Mouse (Mus musculus) hindbrain, embryonic 13.5 days (tissue): ENCODE measurements around the gene Cactin. TPM values are rescaled to one million over a fixed set of nuclear protein-coding genes. Genes with fewer than 3 reads are reported as not detected.
A peak's percentile ranks its signal among the peaks of the same experiment; 100 is the strongest.

Experiments
- ATAC-seq: fragments of 200-750 bp; cut with Nextera tagmentation; 2 replicates; pipeline ENCODE4 v1.8.0; 2017; ENCODE audit warnings: moderate TSS enrichment; ENCODE audit not compliant: low FRiP score
- H3K27ac ChIP-seq: fragments of 300-500 bp; sonication (generic); 2 replicates; pipeline ENCODE4 v1.5.1; 2015; ENCODE audit warnings: inconsistent platforms, mild to moderate bottlenecking, moderate library complexity
- H3K27me3 ChIP-seq: fragments of 300-500 bp; sonication (generic); 2 replicates; pipeline ENCODE4 v1.6.1; 2015; ENCODE audit warnings: mild to moderate bottlenecking, inconsistent platforms
- H3K36me3 ChIP-seq: fragments of 300-500 bp; sonication (generic); 2 replicates; pipeline ENCODE4 v1.6.1; 2015; ENCODE audit warnings: mild to moderate bottlenecking, inconsistent platforms
- H3K4me1 ChIP-seq: fragments of 300-500 bp; sonication (generic); replicated peaks from 2 replicates; pipeline ENCODE4 v1.6.1; 2015; ENCODE audit warnings: inconsistent platforms
- H3K4me2 ChIP-seq: fragments of 300-500 bp; sonication (generic); 2 replicates; pipeline ENCODE4 v1.6.1; 2015; ENCODE audit warnings: inconsistent platforms, mild to moderate bottlenecking, moderate library complexity
- H3K4me3 ChIP-seq: fragments of 300-500 bp; sonication (generic); 2 replicates; pipeline ENCODE4 v1.5.1; 2015; ENCODE audit warnings: mild to moderate bottlenecking, inconsistent platforms
- H3K9ac ChIP-seq: fragments of 300-500 bp; sonication (generic); 2 replicates; pipeline ENCODE4 v1.6.1; 2015; ENCODE audit warnings: mild to moderate bottlenecking, inconsistent platforms
- H3K9me3 ChIP-seq: fragments of 300-500 bp; sonication (generic); 2 replicates; pipeline ENCODE4 v1.6.1; 2016; ENCODE audit warnings: inconsistent platforms
- WGBS: fragments of 180-500 bp; shearing (Covaris S2); methylation state at CpG from one replicate; pipeline ENCODE4 v1.1.7; 2015; 5-methylcytosine and 5-hydroxymethylcytosine counted together
- polyA plus RNA-seq: library from polyadenylated mRNA; unstranded; fragments of >200 nt; fragmentation: Nextera tagmentation; extraction: Ambion mirVana; gene quantifications from 2 replicates; pipeline ENCODE4 v1.2.1, GENCODE M21; 2015

The Cactin gene
- polyA plus RNA-seq, 1 experiment from 2014 or later, result 33.5 TPM

GRCm38 (mm10) chr10:81309571-81309970 is 11.3 kb upstream of the Cactin start:
- no peak for ATAC-seq
- 91% methylated on average over 5 of the region's 5 CpGs for WGBS
- Histone ChIP-seq H3K9me3 (no peaks in the 10 kb centered on the region), H3K9ac (no peak overlapping the region), H3K36me3 (peaks cover 94% of the 10 kb centered on the region), H3K4me2 (no peak overlapping the region), H3K4me3 (no peak overlapping the region), H3K4me1 (no peaks in the 10 kb centered on the region; the same call in 1 of the 2 replicates), H3K27ac (no peak overlapping the region), H3K27me3 (no peaks in the 10 kb centered on the region)

GRCm38 (mm10) chr10:81313581-81313980 is 7.3 kb upstream of the Cactin start:
- Histone ChIP-seq H3K9ac (no peak overlapping the region), H3K4me1 (peaks cover 14% of the 10 kb centered on the region), H3K36me3 (peaks cover 98% of the 10 kb centered on the region), H3K9me3 (no peaks in the 10 kb centered on the region), H3K27me3 (no peaks in the 10 kb centered on the region), H3K4me3 (no peak overlapping the region), H3K4me2 (no peak overlapping the region), H3K27ac (no peak overlapping the region)
- no peak for ATAC-seq
- 94% methylated on average over 13 of the region's 13 CpGs for WGBS

GRCm38 (mm10) chr10:81314201-81314600 is 6.7 kb upstream of the Cactin start:
- Histone ChIP-seq H3K9me3 (no peaks in the 10 kb centered on the region), H3K4me1 (peaks cover 20% of the 10 kb centered on the region), H3K27me3 (no peaks in the 10 kb centered on the region), H3K27ac (no peak overlapping the region), H3K4me2 (no peak overlapping the region), H3K4me3 (no peak overlapping the region), H3K9ac (no peak overlapping the region), H3K36me3 (peaks cover 97% of the 10 kb centered on the region)
- no peak for ATAC-seq
- WGBS, result 83% methylated on average over 7 of the region's 7 CpGs

- no peaks in the 10 kb centered on the region for H3K27me3 ChIP-seq
- H3K27ac ChIP-seq, result no peak overlapping the region
- ATAC-seq, result no peak
- H3K4me2 ChIP-seq, result no peak overlapping the region
- H3K36me3 ChIP-seq, result peaks cover 83% of the 10 kb centered on the region
- WGBS, result 92% methylated on average over 16 of the region's 16 CpGs
- H3K9me3 ChIP-seq, result no peaks in the 10 kb centered on the region
- H3K4me3 ChIP-seq, result no peak overlapping the region
- H3K4me1 ChIP-seq, result peaks cover 28% of the 10 kb centered on the region
- H3K9ac ChIP-seq, result no peak overlapping the region
Measured at GRCm38 (mm10) chr10:81315587-81315986, 5.3 kb upstream of the Cactin start.

DNA sequence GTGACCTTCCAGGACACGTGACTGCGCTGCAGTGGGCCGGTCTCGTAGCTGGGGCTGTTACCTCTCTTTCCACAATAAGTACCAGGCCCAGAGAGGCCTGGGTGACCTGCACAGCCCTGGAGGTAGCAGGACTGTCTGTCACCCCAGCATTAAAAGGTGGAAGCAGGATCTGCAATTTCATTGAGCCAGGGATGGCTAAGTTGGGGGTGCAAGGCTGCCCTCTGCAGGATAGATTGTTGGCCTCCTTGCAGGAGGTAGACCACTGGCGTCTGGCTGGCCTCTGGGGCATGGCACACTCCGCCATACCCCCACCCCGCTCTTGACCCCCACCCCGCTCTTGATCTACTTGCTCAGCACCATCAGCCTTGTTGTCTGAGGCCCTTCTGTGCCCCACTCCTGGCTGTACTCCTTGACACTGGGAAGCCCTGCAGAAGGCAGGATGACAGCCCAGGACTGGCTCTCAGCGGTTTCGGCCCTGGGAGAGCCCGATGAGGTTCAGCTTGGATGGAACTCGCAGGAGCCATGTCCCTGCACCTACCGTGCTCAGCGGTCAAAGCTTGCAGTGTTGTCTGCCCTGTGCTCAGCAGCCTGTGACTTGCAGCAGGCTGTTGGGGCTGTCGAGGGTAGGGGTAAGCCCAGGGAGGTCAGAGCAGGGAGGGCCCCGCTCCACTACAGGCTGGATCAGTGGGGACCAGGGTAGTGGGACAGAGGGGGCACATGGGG is 4.4 kb upstream of the Cactin start:
- Histone ChIP-seq H3K4me3 (no peak overlapping the region), H3K4me1 (peaks cover 30% of the 10 kb centered on the region), H3K9ac (peak overlapping the region; percentile 43), H3K4me2 (peak overlapping the region; percentile 30; the same call in 1 of the 2 replicates), H3K9me3 (no peaks in the 10 kb centered on the region), H3K36me3 (peaks cover 74% of the 10 kb centered on the region), H3K27me3 (no peaks in the 10 kb centered on the region), H3K27ac (no peak overlapping the region)
- ATAC-seq, result no peak
- WGBS, result 44% methylated on average over 16 of the region's 16 CpGs

DNA sequence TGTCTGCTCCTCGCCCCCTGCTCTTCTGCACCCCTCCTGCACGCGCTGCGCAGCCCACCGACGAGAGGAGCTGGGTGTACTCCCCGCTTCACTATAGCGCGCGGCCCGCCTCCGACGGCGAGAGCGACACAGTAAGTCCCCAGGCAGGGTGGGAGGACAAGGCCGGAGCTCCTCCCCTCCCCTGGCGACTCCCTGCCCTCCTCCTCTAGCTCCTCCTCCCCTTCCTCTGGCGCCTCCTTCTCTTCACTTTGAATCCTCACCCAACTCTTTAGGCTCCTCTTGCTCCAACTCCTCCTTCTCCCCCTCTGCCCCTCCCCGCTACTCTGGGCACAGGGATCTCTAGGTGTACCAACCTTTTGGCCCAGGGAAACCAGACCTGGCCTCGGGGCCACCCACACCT is 3.6 kb upstream of the Cactin start:
- WGBS, result 17% methylated on average over 20 of the region's 20 CpGs
- Histone ChIP-seq H3K4me2 (peak overlapping the region; percentile 30), H3K36me3 (peaks cover 66% of the 10 kb centered on the region), H3K27me3 (no peaks in the 10 kb centered on the region), H3K9me3 (no peaks in the 10 kb centered on the region), H3K4me1 (peaks cover 38% of the 10 kb centered on the region), H3K4me3 (no peak overlapping the region), H3K27ac (no peak overlapping the region), H3K9ac (peak overlapping the region; percentile 43)
- ATAC-seq, result no peak

GRCm38 (mm10) chr10:81318589-81319329 is 2.1 kb upstream of the Cactin start:
- H3K4me2 ChIP-seq, result peak overlapping the region; percentile 84; the same call in 1 of the 2 replicates
- no peak overlapping the region for H3K27ac ChIP-seq
- peaks cover 66% of the 10 kb centered on the region for H3K36me3 ChIP-seq
- no peaks in the 10 kb centered on the region for H3K9me3 ChIP-seq
- WGBS, result 90% methylated on average over 13 of the region's 13 CpGs
- H3K9ac ChIP-seq, result peak overlapping the region; percentile 67
- H3K4me3 ChIP-seq, result peak overlapping the region; percentile 74; the same call in 1 of the 2 replicates
- H3K27me3 ChIP-seq, result no peaks in the 10 kb centered on the region
- H3K4me1 ChIP-seq, result peaks cover 45% of the 10 kb centered on the region
- ATAC-seq, result no peak

GRCm38 (mm10) chr10:81319330-81319699 is 1.6 kb upstream of the Cactin start:
- Histone ChIP-seq H3K36me3 (peaks cover 66% of the 10 kb centered on the region), H3K27ac (peak overlapping the region; percentile 90), H3K9me3 (no peaks in the 10 kb centered on the region), H3K4me2 (peak overlapping the region; percentile 84), H3K9ac (peak overlapping the region; percentile 67), H3K27me3 (no peaks in the 10 kb centered on the region), H3K4me3 (peak overlapping the region; percentile 74), H3K4me1 (peaks cover 45% of the 10 kb centered on the region)
- ATAC-seq, result no peak
- 38% methylated on average over 8 of the region's 8 CpGs for WGBS

- Histone ChIP-seq H3K4me1 (peaks cover 45% of the 10 kb centered on the region), H3K9ac (peak overlapping the region; percentile 67), H3K36me3 (peaks cover 66% of the 10 kb centered on the region), H3K4me2 (peak overlapping the region; percentile 84), H3K4me3 (peak overlapping the region; percentile 74), H3K27me3 (no peaks in the 10 kb centered on the region), H3K27ac (peak overlapping the region; percentile 90), H3K9me3 (no peaks in the 10 kb centered on the region)
- ATAC-seq, result peak; percentile 0
- 2% methylated on average over 38 of the region's 38 CpGs for WGBS
Measured at GRCm38 (mm10) chr10:81319741-81320549, 958 bp upstream of the Cactin start.

DNA sequence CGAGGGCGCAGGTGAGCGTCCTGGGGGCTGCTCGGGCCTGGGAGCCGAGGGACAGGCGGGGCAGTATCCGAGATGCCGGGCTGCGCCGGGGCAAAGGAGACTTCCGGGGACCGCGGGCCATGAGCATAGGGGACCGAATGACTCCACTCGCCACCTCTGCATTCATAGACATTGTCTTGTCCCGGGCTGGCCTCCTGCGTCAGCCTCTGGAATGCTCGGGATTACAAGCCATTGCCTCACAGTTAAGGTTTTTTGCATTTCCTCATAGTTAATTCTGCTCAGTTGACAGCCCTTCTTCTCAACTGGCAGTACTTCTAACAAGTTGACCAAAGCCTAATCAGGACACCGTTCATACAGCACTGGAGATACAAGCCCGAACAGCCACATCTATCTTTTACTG is 533 bp downstream of the Cactin start:
- Histone ChIP-seq H3K27ac (peak overlapping the region; percentile 90), H3K4me1 (peaks cover 42% of the 10 kb centered on the region), H3K36me3 (peaks cover 66% of the 10 kb centered on the region), H3K4me3 (peak overlapping the region; percentile 74), H3K27me3 (no peaks in the 10 kb centered on the region), H3K9ac (peak overlapping the region; percentile 90), H3K4me2 (peak overlapping the region; percentile 84), H3K9me3 (no peaks in the 10 kb centered on the region)
- 3% methylated on average over 20 of the region's 20 CpGs for whole genome bisulfite sequencing
- ATAC-seq, result peak; percentile 0; the same call in 1 of the 2 replicates

GRCm38 (mm10) chr10:81322444-81322843 is 1.5 kb downstream of the Cactin start:
- H3K4me2 ChIP-seq, result peak overlapping the region; percentile 84
- H3K9ac ChIP-seq, result peak overlapping the region; percentile 90
- no peak for ATAC-seq
- peak overlapping the region; percentile 74 for H3K4me3 ChIP-seq
- H3K4me1 ChIP-seq, result peaks cover 32% of the 10 kb centered on the region
- no peaks in the 10 kb centered on the region for H3K9me3 ChIP-seq
- 94% methylated on average over 27 of the region's 27 CpGs for WGBS
- no peaks in the 10 kb centered on the region for H3K27me3 ChIP-seq
- H3K36me3 ChIP-seq, result peaks cover 68% of the 10 kb centered on the region
- H3K27ac ChIP-seq, result no peak overlapping the region
